Mouse (Mus musculus) frontal cortex, adult (tissue): ENCODE results near the gene Olfr222.
A peak's percentile ranks its signal among the peaks of the same experiment; 100 is the strongest.
"Not testable (repeated sequence)": the region's sequence is repeated elsewhere in the genome, so short reads cannot be mapped to it uniquely, and the experiment has no call there.

Experiments
- ATAC-seq: cut with Nextera tagmentation; 2 replicates; pipeline ENCODE4 v1.9.2; 2017; ENCODE audit warnings: mild to moderate bottlenecking, moderate library complexity, mixed read lengths; ENCODE audit not compliant: low TSS enrichment

The Olfr222 gene

GRCm38 (mm10) chr11:59576135-59576534, at the start of gene Olfr222:
Olfr222 (minus strand) TSS chr11:59576235.
- not testable (repeated sequence) for ATAC-seq

GRCm38 (mm10) chr11:59624017-59624630, 48.1 kb upstream of the Olfr222 start:
- ATAC-seq, result peak; percentile 90

- no peak for ATAC-seq
These were observed 46.2 kb upstream of the Olfr222 start for GRCm38 (mm10) chr11:59622214-59622613.

GRCm38 (mm10) chr11:59616986-59617385, 41.0 kb upstream of the Olfr222 start:
- not testable (repeated sequence) for ATAC-seq

GRCm38 (mm10) chr11:59614120-59614519, 38.1 kb upstream of the Olfr222 start:
- ATAC-seq, result peak; percentile 92

- ATAC-seq, result no peak
These were observed 35.6 kb upstream of the Olfr222 start for GRCm38 (mm10) chr11:59611646-59612045.

GRCm38 (mm10) chr11:59602287-59602686, 26.3 kb upstream of the Olfr222 start:
- ATAC-seq, result no peak

- ATAC-seq, result no peak
These were observed 24.8 kb upstream of the Olfr222 start for GRCm38 (mm10) chr11:59600872-59601271.

GRCm38 (mm10) chr11:59599211-59599610, 23.2 kb upstream of the Olfr222 start:
- ATAC-seq, result no peak

GRCm38 (mm10) chr11:59596950-59597349, 20.9 kb upstream of the Olfr222 start:
- ATAC-seq, result no peak

GRCm38 (mm10) chr11:59596091-59596490, 20.1 kb upstream of the Olfr222 start:
- ATAC-seq, result no peak

- no peak for ATAC-seq
These were observed 17.2 kb upstream of the Olfr222 start, which contains the start of gene Olfr223 for GRCm38 (mm10) chr11:59593189-59593588. Olfr223 (minus strand) TSS chr11:59593289.

GRCm38 (mm10) chr11:59589496-59589895, 13.5 kb upstream of the Olfr222 start:
- ATAC-seq, result no peak

GRCm38 (mm10) chr11:59584539-59584938, 8.5 kb upstream of the Olfr222 start:
- no peak for ATAC-seq

- no peak for ATAC-seq
These were observed 309 bp downstream of the Olfr222 start for GRCm38 (mm10) chr11:59575726-59576125.

- no peak for ATAC-seq
These were observed 6.7 kb downstream of the Olfr222 start for GRCm38 (mm10) chr11:59569306-59569705.

- ATAC-seq, result no peak
These were observed 13.2 kb downstream of the Olfr222 start for GRCm38 (mm10) chr11:59562837-59563236.

GRCm38 (mm10) chr11:59562336-59562735, 13.7 kb downstream of the Olfr222 start:
- no peak for ATAC-seq

GRCm38 (mm10) chr11:59560906-59561305, 15.1 kb downstream of the Olfr222 start:
- ATAC-seq, result no peak

- no peak for ATAC-seq
These were observed 21.5 kb downstream of the Olfr222 start for GRCm38 (mm10) chr11:59554535-59554934.

GRCm38 (mm10) chr11:59554127-59554526, 21.9 kb downstream of the Olfr222 start:
- ATAC-seq, result no peak

GRCm38 (mm10) chr11:59544005-59544404, 32.0 kb downstream of the Olfr222 start:
- ATAC-seq, result peak; percentile 93

- no peak for ATAC-seq
These were observed 32.7 kb downstream of the Olfr222 start for GRCm38 (mm10) chr11:59543376-59543775.

- ATAC-seq, result no peak
These were observed 33.6 kb downstream of the Olfr222 start for GRCm38 (mm10) chr11:59542442-59542841.
